Comparison of ENCODE assay signal across 9 mouse cellular contexts in the genomic region with DNA sequence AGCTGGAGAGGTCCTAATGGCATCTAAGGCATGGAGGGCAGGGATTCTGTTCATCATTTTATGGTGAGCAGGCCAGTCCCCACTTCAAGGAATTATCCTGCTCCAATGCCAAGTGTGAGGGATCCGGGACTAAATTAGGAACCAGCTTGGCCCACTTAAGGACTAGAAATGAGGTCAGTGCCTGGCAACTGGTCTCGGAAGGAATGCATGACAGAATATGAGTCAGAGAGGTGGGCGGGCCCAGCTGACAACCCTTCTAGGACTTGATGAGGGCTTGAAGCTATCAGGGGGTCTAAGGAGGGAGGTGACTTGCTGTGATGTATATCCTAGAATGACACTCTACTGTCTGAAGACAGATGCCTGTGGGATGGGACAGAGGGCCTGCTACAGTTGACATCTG.
DNase-seq lines count a peak whose midpoint lies in the region; ATAC-seq and TF ChIP-seq lines count a peak whose summit lies in the region.
"Had no signal": no experiment of that assay in that cellular context is flagged by ENCODE, and none has a peak within 500 bp of the region (broad histone marks: within the 10 kb centered on the region; RNA-seq: fewer than 3 reads in every experiment).

No protein-coding gene starts in this region.

- H3K4me2 ChIP-seq in intestine, postnatal 0 days (replicated peaks; ENCODE audit: low read depth) = no peak overlapping the region
- H3K4me2 ChIP-seq in intestine, embryonic 16.5 days (ENCODE audit: low read depth, low read length) = no peak overlapping the region
- no peak overlapping the region for H3K4me2 ChIP-seq in hindbrain, embryonic 16.5 days (ENCODE audit: low read length)
- H3K4me2 ChIP-seq in forebrain, embryonic 12.5 days = no peak overlapping the region

- 0 out of 2 replicates have a peak, but pooled peaks have one; percentile 13 for ATAC-seq in intestine, postnatal 0 days
- ATAC-seq in intestine, embryonic 16.5 days = no peak
- no peak for ATAC-seq in hindbrain, embryonic 16.5 days
- no peak for ATAC-seq in forebrain, embryonic 12.5 days (ENCODE audit: low FRiP score)

- H3K36me3 ChIP-seq in intestine, postnatal 0 days (ENCODE audit: control insufficient read depth, insufficient read depth) = no peaks in the 10 kb centered on the region
- no peaks in the 10 kb centered on the region for H3K36me3 ChIP-seq in intestine, embryonic 16.5 days (ENCODE audit: control insufficient read depth, insufficient read depth, low read length)
- H3K36me3 ChIP-seq in hindbrain, embryonic 16.5 days (ENCODE audit: control insufficient read depth, insufficient read depth, low read length) = no peaks in the 10 kb centered on the region
- no peaks in the 10 kb centered on the region for H3K36me3 ChIP-seq in forebrain, embryonic 12.5 days (replicated peaks)

- 71% methylated on average over 3 of the region's 3 CpGs for WGBS in intestine, postnatal 0 days
- 70% methylated on average over 3 of the region's 3 CpGs for WGBS in intestine, embryonic 16.5 days
- WGBS in hindbrain, embryonic 16.5 days = 67% methylated on average over 3 of the region's 3 CpGs
- 77% methylated on average over 3 of the region's 3 CpGs for WGBS in forebrain, embryonic 12.5 days

- no peak overlapping the region for H3K9ac ChIP-seq in intestine, postnatal 0 days (ENCODE audit: low read depth, low read length)
- H3K9ac ChIP-seq in intestine, embryonic 16.5 days (ENCODE audit: low read depth, low read length) = no peak overlapping the region
- no peak overlapping the region for H3K9ac ChIP-seq in hindbrain, embryonic 16.5 days (ENCODE audit: low read depth, low read length)
- no peak overlapping the region for H3K9ac ChIP-seq in forebrain, embryonic 12.5 days
- H3K9ac ChIP-seq: liver, embryonic 14.5 days had no signal

- TF ChIP-seq CTCF in intestine, postnatal 0 days (IDR thresholded peaks at IDR 0.05; ENCODE audit: low read depth) = no peak
- TF ChIP-seq CTCF in brain, embryonic 14.5 days (IDR thresholded peaks at IDR 0.05; ENCODE audit: borderline replicate concordance, extremely low read depth, insufficient read depth, insufficient read length) = no peak

- H3K4me3 ChIP-seq in intestine, postnatal 0 days (ENCODE audit: low read depth, low read length) = no peak overlapping the region
- no peak overlapping the region for H3K4me3 ChIP-seq in intestine, embryonic 16.5 days (ENCODE audit: low read length)
- no peak overlapping the region for H3K4me3 ChIP-seq in hindbrain, embryonic 16.5 days (ENCODE audit: low read length)
- no peak overlapping the region for H3K4me3 ChIP-seq in forebrain, embryonic 12.5 days (replicated peaks)

- DNase-seq in brain, embryonic 14.5 days (ENCODE audit: low read depth) = peak; percentile 35
- peak; percentile 16 to 34 for DNase-seq in gastrocnemius, postnatal 36 days
- DNase-seq in right cerebral cortex, adult 2 months (ENCODE audit: low spot score in 2 of 2) = peak; percentile 63 to 65
- DNase-seq in kidney, adult 8-10 months = no peak

- H3K9me3 ChIP-seq in intestine, postnatal 0 days (ENCODE audit: control insufficient read depth) = no peaks in the 10 kb centered on the region
- no peaks in the 10 kb centered on the region for H3K9me3 ChIP-seq in intestine, embryonic 16.5 days (ENCODE audit: control insufficient read depth, low read length)
- H3K9me3 ChIP-seq in hindbrain, embryonic 16.5 days (ENCODE audit: control insufficient read depth, low read length) = no peaks in the 10 kb centered on the region
- no peaks in the 10 kb centered on the region for H3K9me3 ChIP-seq in forebrain, embryonic 12.5 days

- H3K27ac ChIP-seq in intestine, postnatal 0 days (ENCODE audit: low read depth, low read length) = no peak overlapping the region
- no peak overlapping the region for H3K27ac ChIP-seq in intestine, embryonic 16.5 days (ENCODE audit: low read length)
- H3K27ac ChIP-seq in hindbrain, embryonic 16.5 days (ENCODE audit: low read depth, low read length) = no peak overlapping the region
- no peak overlapping the region for H3K27ac ChIP-seq in forebrain, embryonic 12.5 days
- H3K27ac ChIP-seq: liver, embryonic 14.5 days had no signal

- no peaks in the 10 kb centered on the region for H3K4me1 ChIP-seq in intestine, postnatal 0 days (replicated peaks; ENCODE audit: control insufficient read depth, insufficient read depth, low read length)
- H3K4me1 ChIP-seq in intestine, embryonic 16.5 days (ENCODE audit: control insufficient read depth, insufficient read depth, low read length) = no peaks in the 10 kb centered on the region
- H3K4me1 ChIP-seq in hindbrain, embryonic 16.5 days (ENCODE audit: control insufficient read depth, insufficient read depth, low read depth, low read length) = no peaks in the 10 kb centered on the region
- H3K4me1 ChIP-seq in forebrain, embryonic 12.5 days = no peaks in the 10 kb centered on the region

- H3K27me3 ChIP-seq in intestine, postnatal 0 days (replicated peaks; ENCODE audit: control insufficient read depth, insufficient read depth, low read length) = no peaks in the 10 kb centered on the region
- no peaks in the 10 kb centered on the region for H3K27me3 ChIP-seq in intestine, embryonic 16.5 days (replicated peaks; ENCODE audit: control insufficient read depth, insufficient read depth, low read length)
- no peaks in the 10 kb centered on the region for H3K27me3 ChIP-seq in hindbrain, embryonic 16.5 days (replicated peaks; ENCODE audit: control insufficient read depth, insufficient read depth, low read length)
- H3K27me3 ChIP-seq in forebrain, embryonic 12.5 days = no peaks in the 10 kb centered on the region

- intact Hi-C loops in gastrocnemius, postnatal 36 days (cut with DNase I) = no loop called here

- no peak for TF ChIP-seq POLR2A in brain, embryonic 14.5 days (IDR thresholded peaks at IDR 0.05; ENCODE audit: borderline replicate concordance, extremely low read depth, insufficient read depth, insufficient read length, poor library complexity, severe bottlenecking)

Comparison
In these comparisons a context has a peak if more than half of its experiments do, and no peak if none do; other contexts are left out.
1. DNase-seq: peak in brain, embryonic 14.5 days (single experiment), gastrocnemius, postnatal 36 days (2 of 2) and right cerebral cortex, adult 2 months (2 of 2); none in kidney, adult 8-10 months (0 of 2).